Mouse (Mus musculus) liver, embryonic 11.5 days (tissue): ENCODE data around the gene Pp2d1. TPM values are rescaled to one million over a fixed set of nuclear protein-coding genes. Genes with fewer than 3 reads are reported as not detected.
A peak's percentile ranks its signal among the peaks of the same experiment; 100 is the strongest.
"Not testable (repeated sequence)": the region's sequence is repeated elsewhere in the genome, so short reads cannot be mapped to it uniquely, and the experiment has no call there.

ENCODE experiments used
- ATAC-seq: fragments of 200-750 bp; cut with Nextera tagmentation; replicated peaks from 2 replicates; pipeline ENCODE4 v1.8.0; 2017; ENCODE audit warnings: moderate number of reproducible peaks, mild to moderate bottlenecking, moderate TSS enrichment, moderate library complexity; ENCODE audit not compliant: low FRiP score
- DNase-seq: peaks from one replicate; pipeline ENCODE4 v3.0.0-alpha.2; 2017; ENCODE audit warnings: low spot score
- H3K27ac ChIP-seq: fragments of 300-500 bp; sonication (generic); 2 replicates; pipeline ENCODE4 v1.5.1; 2014; ENCODE audit warnings: mild to moderate bottlenecking, low read depth, low read length, control low read depth
- H3K27me3 ChIP-seq: fragments of 300-500 bp; sonication (generic); replicated peaks from 2 replicates; pipeline ENCODE4 v1.6.1; 2014; ENCODE audit warnings: low read length, mixed read lengths; ENCODE audit not compliant: control insufficient read depth, insufficient read depth
- H3K36me3 ChIP-seq: fragments of 300-500 bp; sonication (generic); 2 replicates; pipeline ENCODE4 v1.6.1; 2014; ENCODE audit warnings: mild to moderate bottlenecking, low read length, moderate library complexity, mixed read lengths; ENCODE audit not compliant: control insufficient read depth, insufficient read depth
- H3K4me1 ChIP-seq: fragments of 300-500 bp; sonication (generic); replicated peaks from 2 replicates; pipeline ENCODE4 v1.6.1; 2014; ENCODE audit warnings: low read length, mixed read lengths; ENCODE audit not compliant: control insufficient read depth, insufficient read depth
- H3K4me2 ChIP-seq: fragments of 300-500 bp; sonication (generic); 2 replicates; pipeline ENCODE4 v1.6.1; 2014; ENCODE audit warnings: mild to moderate bottlenecking, control low read depth, moderate library complexity
- H3K4me3 ChIP-seq: fragments of 300-500 bp; sonication (generic); 2 replicates; pipeline ENCODE4 v1.5.1; 2014; ENCODE audit warnings: low read depth, low read length, control low read depth
- H3K9ac ChIP-seq: fragments of 300-500 bp; sonication (generic); 2 replicates; pipeline ENCODE4 v1.6.1; 2014; ENCODE audit warnings: low read depth, low read length, control low read depth
- H3K9me3 ChIP-seq: fragments of 300-500 bp; sonication (generic); 2 replicates; pipeline ENCODE4 v1.6.1; 2016; ENCODE audit warnings: low read length, inconsistent platforms, mixed read lengths; ENCODE audit not compliant: control insufficient read depth
- WGBS: fragments of 180-500 bp; shearing (Covaris S2); extraction: QIAGEN DNeasy Blood & Tissue Kit; methylation state at CpG from one replicate; pipeline ENCODE4 v1.1.7; 2014; 5-methylcytosine and 5-hydroxymethylcytosine counted together
- polyA plus RNA-seq: library from polyadenylated mRNA; unstranded; fragments of >200 nt; fragmentation: Nextera tagmentation; extraction: Ambion mirVana; gene quantifications from 2 replicates; pipeline ENCODE4 v1.2.1, GENCODE M21; 2014

Gene Pp2d1
- polyA plus RNA-seq, 1 experiment from 2014 or later = 0.38 TPM

DNA sequence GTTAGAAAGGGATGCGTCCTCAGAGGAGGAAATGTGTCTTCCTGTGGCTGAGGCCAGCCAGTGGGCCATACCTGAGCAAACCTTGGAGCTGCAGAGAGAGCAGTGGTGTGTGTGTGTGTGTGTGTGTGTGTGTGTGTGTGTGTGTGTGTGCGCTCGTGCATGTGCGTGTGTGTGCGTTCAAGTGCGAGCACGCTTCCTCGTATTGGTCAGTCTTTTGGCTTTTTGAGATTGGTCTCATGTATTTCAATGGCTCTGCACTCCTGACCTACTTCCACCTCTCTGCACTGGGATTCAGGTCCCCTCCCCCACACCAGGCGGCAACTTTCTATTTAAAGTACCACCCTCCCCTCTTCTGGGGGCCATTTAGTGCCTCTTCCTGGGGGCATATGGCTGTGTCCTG is 39.5 kb upstream of the Pp2d1 start:
- no peaks in the 10 kb centered on the region for H3K9me3 ChIP-seq
- DNase-seq = no peak
- H3K4me3 ChIP-seq = no peak overlapping the region
- H3K36me3 ChIP-seq = no peaks in the 10 kb centered on the region
- peak; percentile 30 for ATAC-seq
- no peaks in the 10 kb centered on the region for H3K27me3 ChIP-seq
- peak overlapping the region; percentile 26 for H3K4me2 ChIP-seq
- no peak overlapping the region for H3K9ac ChIP-seq
- H3K27ac ChIP-seq = no peak overlapping the region
- peaks cover 28% of the 10 kb centered on the region for H3K4me1 ChIP-seq
- WGBS = 44% methylated on average over 9 of the region's 9 CpGs

- Histone ChIP-seq H3K9me3 (no peaks in the 10 kb centered on the region), H3K9ac (peak overlapping the region; percentile 10; the same call in 1 of the 2 replicates), H3K27ac (no peak overlapping the region), H3K4me2 (peak overlapping the region; percentile 26; the same call in 1 of the 2 replicates), H3K36me3 (no peaks in the 10 kb centered on the region), H3K4me1 (peaks cover 31% of the 10 kb centered on the region), H3K4me3 (no peak overlapping the region), H3K27me3 (no peaks in the 10 kb centered on the region)
- WGBS = 71% methylated on average over 6 of the region's 6 CpGs
- peak; percentile 22; the same call in 1 of the 2 replicates for ATAC-seq
- DNase-seq = no peak
Observed at GRCm38 (mm10) chr17:53578249-53578648, 39.0 kb upstream of the Pp2d1 start.

DNA sequence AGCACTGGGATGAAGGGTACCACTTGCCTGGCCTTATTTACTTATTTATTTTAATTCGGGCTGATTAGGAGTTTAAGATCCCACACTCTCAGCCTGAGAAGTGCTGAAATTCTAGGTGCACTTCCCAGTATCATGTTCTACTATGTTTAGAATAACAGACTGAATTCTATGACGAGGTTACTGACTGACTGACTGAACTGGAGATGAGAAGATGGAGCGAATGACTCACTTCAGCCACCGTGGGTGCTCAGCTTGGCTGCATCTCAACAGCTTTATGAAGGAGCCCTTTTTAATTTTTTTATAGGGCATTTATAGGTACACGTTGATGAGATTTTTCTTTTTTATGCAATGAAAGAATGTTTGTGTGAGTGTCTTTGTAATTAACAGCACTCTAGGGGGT is 38.5 kb upstream of the Pp2d1 start:
- Histone ChIP-seq H3K27ac (no peak overlapping the region), H3K4me3 (no peak overlapping the region), H3K4me1 (peaks cover 36% of the 10 kb centered on the region), H3K27me3 (no peaks in the 10 kb centered on the region), H3K4me2 (no peak overlapping the region), H3K9me3 (no peaks in the 10 kb centered on the region), H3K36me3 (no peaks in the 10 kb centered on the region), H3K9ac (no peak overlapping the region)
- no peak for DNase-seq
- ATAC-seq = no peak
- WGBS = 73% methylated on average over 5 of the region's 5 CpGs

DNA sequence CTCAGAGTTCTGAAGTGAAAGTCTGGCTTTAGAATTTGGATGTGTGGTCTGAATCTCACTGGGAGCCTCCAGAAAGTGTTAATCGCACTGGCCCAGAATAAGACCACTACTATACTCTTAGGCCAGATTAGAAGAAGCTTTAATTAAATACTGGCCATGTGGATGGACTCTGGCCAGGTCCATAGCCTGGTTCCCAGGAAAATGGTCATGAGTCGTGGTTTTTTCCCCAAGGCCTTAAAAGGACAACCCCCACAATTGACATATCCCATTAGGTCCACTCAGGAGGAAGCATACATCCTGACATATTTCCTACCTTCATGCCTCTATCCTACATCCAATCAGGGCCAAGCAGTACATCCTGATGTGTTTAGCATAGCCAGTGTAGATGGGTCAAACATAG is 37.9 kb upstream of the Pp2d1 start:
- Histone ChIP-seq H3K4me2 (no peak overlapping the region), H3K27me3 (no peaks in the 10 kb centered on the region), H3K4me3 (no peak overlapping the region), H3K9me3 (no peaks in the 10 kb centered on the region), H3K4me1 (peaks cover 30% of the 10 kb centered on the region), H3K27ac (no peak overlapping the region), H3K36me3 (no peaks in the 10 kb centered on the region), H3K9ac (no peak overlapping the region)
- DNase-seq (no peak), ATAC-seq (no peak)
- WGBS = 74% methylated on average over 2 of the region's 2 CpGs

GRCm38 (mm10) chr17:53573019-53573556 is 33.8 kb upstream of the Pp2d1 start:
- peaks cover 31% of the 10 kb centered on the region for H3K4me1 ChIP-seq
- no peaks in the 10 kb centered on the region for H3K36me3 ChIP-seq
- H3K4me3 ChIP-seq = no peak overlapping the region
- H3K9ac ChIP-seq = no peak overlapping the region
- DNase-seq (no peak), ATAC-seq (no peak)
- H3K4me2 ChIP-seq = no peak overlapping the region
- H3K27ac ChIP-seq = peak overlapping the region; percentile 32; the same call in 1 of the 2 replicates
- no peaks in the 10 kb centered on the region for H3K9me3 ChIP-seq
- WGBS = 42% methylated on average over 4 of the region's 4 CpGs
- H3K27me3 ChIP-seq = no peaks in the 10 kb centered on the region

DNA sequence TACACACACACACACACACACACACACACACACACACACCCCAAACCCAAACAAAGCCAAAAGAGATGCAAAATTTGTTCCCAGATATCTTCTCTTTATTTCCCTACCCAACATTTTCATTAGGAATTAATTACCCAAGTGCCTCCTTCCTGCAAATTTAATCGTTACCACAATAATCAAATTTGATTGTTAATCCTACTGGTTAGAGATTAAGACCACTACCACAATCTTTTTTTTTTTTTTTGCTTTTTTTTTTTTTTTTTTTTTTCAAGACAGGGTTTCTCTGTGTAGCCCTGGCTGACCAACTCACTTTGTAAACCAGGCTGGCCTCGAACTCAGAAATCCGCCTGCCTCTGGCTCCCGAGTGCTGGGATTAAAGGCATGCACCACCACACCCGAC is 31.7 kb upstream of the Pp2d1 start:
- WGBS = 79% methylated on average over 5 of the region's 5 CpGs
- ATAC-seq, DNase-seq, H3K27me3 ChIP-seq, H3K9me3 ChIP-seq, H3K9ac ChIP-seq, H3K4me3 ChIP-seq, H3K36me3 ChIP-seq: not testable (repeated sequence)
- H3K4me2 ChIP-seq = peak overlapping the region; percentile 100
- H3K4me1 ChIP-seq = peaks cover 27% of the 10 kb centered on the region
- peak overlapping the region; percentile 89; the same call in 1 of the 2 replicates for H3K27ac ChIP-seq

- ATAC-seq = peak; percentile 34; the same call in 1 of the 2 replicates
- H3K9me3 ChIP-seq = no peaks in the 10 kb centered on the region
- H3K27ac ChIP-seq = peak overlapping the region; percentile 89
- no peaks in the 10 kb centered on the region for H3K36me3 ChIP-seq
- 12% methylated on average over 10 of the region's 10 CpGs for WGBS
- H3K4me3 ChIP-seq = peak overlapping the region; percentile 34
- H3K4me2 ChIP-seq = peak overlapping the region; percentile 100
- H3K27me3 ChIP-seq = no peaks in the 10 kb centered on the region
- peaks cover 27% of the 10 kb centered on the region for H3K4me1 ChIP-seq
- DNase-seq = peak; percentile 61
- peak overlapping the region; percentile 55 for H3K9ac ChIP-seq
Observed at GRCm38 (mm10) chr17:53570361-53570875, 31.2 kb upstream of the Pp2d1 start.

GRCm38 (mm10) chr17:53569829-53570228 is 30.6 kb upstream of the Pp2d1 start:
- Histone ChIP-seq H3K27ac (peak overlapping the region; percentile 89), H3K4me1 (peaks cover 27% of the 10 kb centered on the region), H3K36me3 (no peaks in the 10 kb centered on the region), H3K9ac (peak overlapping the region; percentile 55), H3K27me3 (no peaks in the 10 kb centered on the region), H3K9me3 (no peaks in the 10 kb centered on the region), H3K4me2 (peak overlapping the region; percentile 100), H3K4me3 (peak overlapping the region; percentile 34)
- no peak for DNase-seq
- no peak for ATAC-seq
- WGBS = 24% methylated on average over 6 of the region's 6 CpGs

GRCm38 (mm10) chr17:53568734-53569386 is 29.6 kb upstream of the Pp2d1 start:
- 31% methylated on average over 8 of the region's 8 CpGs for WGBS
- peak overlapping the region; percentile 94 for H3K4me3 ChIP-seq
- no peak for DNase-seq
- H3K36me3 ChIP-seq = no peaks in the 10 kb centered on the region
- H3K4me2 ChIP-seq = peak overlapping the region; percentile 100
- H3K27ac ChIP-seq = peak overlapping the region; percentile 80
- peaks cover 27% of the 10 kb centered on the region for H3K4me1 ChIP-seq
- H3K9me3 ChIP-seq = no peaks in the 10 kb centered on the region
- peak overlapping the region; percentile 75 for H3K9ac ChIP-seq
- H3K27me3 ChIP-seq = no peaks in the 10 kb centered on the region
- no peak for ATAC-seq
